Mouse (Mus musculus) MEL (cell line): ENCODE measurements at regions not wholly inside any gene's neighbourhood (a gene's known extent, or its start where the extent isn't known, plus 50 kb on each side); places are given as distances from the start of the nearest gene placed in this dataset.

Experiments used
- DNase-seq: peaks from one replicate; pipeline ENCODE4 v3.0.0; 2011; ENCODE audit warnings: low read depth, low spot score
- H3K27ac ChIP-seq: 2 replicates; pipeline ENCODE4 v1.5.1; 2012; ENCODE audit warnings: low read depth, mild to moderate bottlenecking, control low read depth, low read length, moderate library complexity; ENCODE audit not compliant: control insufficient read depth
- H3K27me3 ChIP-seq, 2 experiments: fragments of 150-350 bp in 1 of 2; sonication (generic) in 1 of 2; 2 replicates each; pipeline ENCODE4 v1.6.1; 2012; ENCODE audit warnings: low read length in 2 of 2, mild to moderate bottlenecking in 2 of 2, improper control_type of control experiment in 1 of 2, moderate library complexity in 1 of 2; ENCODE audit not compliant: insufficient read depth in 2 of 2, control insufficient read depth in 1 of 2
- H3K36me3 ChIP-seq, 2 experiments: 2 replicates each; pipeline ENCODE4 v1.6.1; 2012 to 2014; ENCODE audit warnings: low read length in 2 of 2, improper control_type of control experiment in 1 of 2, inconsistent platforms in 1 of 2, mild to moderate bottlenecking in 1 of 2; ENCODE audit not compliant: insufficient read depth in 2 of 2, control insufficient read depth in 1 of 2
- H3K4me1 ChIP-seq, 2 experiments: fragments of 150-350 bp in 1 of 2; sonication (generic) in 1 of 2; 2 replicates each; pipeline ENCODE4 v1.6.1; 2012; ENCODE audit warnings: low read length in 2 of 2, improper control_type of control experiment in 1 of 2, mild to moderate bottlenecking in 1 of 2; ENCODE audit not compliant: insufficient read depth in 2 of 2, control insufficient read depth in 1 of 2
- H3K4me3 ChIP-seq, 2 experiments: fragments of 150-350 bp in 1 of 2; sonication (generic) in 1 of 2; 2 replicates each; pipeline ENCODE4 v1.5.1; 2012; ENCODE audit warnings: low read depth in 2 of 2, low read length in 2 of 2, mild to moderate bottlenecking in 2 of 2, moderate library complexity in 2 of 2, control low read depth in 1 of 2, improper control_type of control experiment in 1 of 2; ENCODE audit not compliant: control insufficient read depth in 1 of 2, insufficient read depth in 1 of 2
- H3K79me2 ChIP-seq: 2 replicates; pipeline ENCODE4 v1.6.1; 2012; ENCODE audit warnings: mild to moderate bottlenecking, low read length, moderate library complexity; ENCODE audit not compliant: control insufficient read depth, poor library complexity, insufficient read depth
- H3K9ac ChIP-seq: 2 replicates; pipeline ENCODE4 v1.6.1; 2012; ENCODE audit warnings: low read depth, mild to moderate bottlenecking, control low read depth, low read length, moderate library complexity; ENCODE audit not compliant: control insufficient read depth, poor library complexity, severe bottlenecking
- H3K9me3 ChIP-seq: fragments of 150-350 bp; sonication (generic); replicated peaks from 2 replicates; pipeline ENCODE4 v1.6.1; 2012; ENCODE audit warnings: mild to moderate bottlenecking, low read length, improper control_type of control experiment, moderate library complexity; ENCODE audit not compliant: insufficient read depth
- E2F4 ChIP-seq: IDR thresholded peaks from 2 replicates; pipeline ENCODE4 v1.6.1; 2011; ENCODE audit warnings: low read depth, low read length, improper control_type of control experiment, borderline replicate concordance
- ELF1 ChIP-seq: IDR thresholded peaks from 2 replicates; pipeline ENCODE4 v1.6.1; 2014; ENCODE audit warnings: low read depth, mild to moderate bottlenecking, inconsistent platforms, low read length, improper control_type of control experiment, moderate library complexity
- EP300 ChIP-seq, 2 experiments: IDR thresholded peaks; 2 replicates each; pipeline ENCODE4 v1.6.1; 2011; ENCODE audit warnings: improper control_type of control experiment in 2 of 2, low read length in 2 of 2, low read depth in 1 of 2, mild to moderate bottlenecking in 1 of 2
- ETS1 ChIP-seq: IDR thresholded peaks from 2 replicates; pipeline ENCODE4 v1.6.1; 2012; ENCODE audit warnings: low read depth, mild to moderate bottlenecking, inconsistent platforms, low read length, improper control_type of control experiment, moderate library complexity
- GATA1 ChIP-seq: IDR thresholded peaks from 2 replicates; pipeline ENCODE4 v1.6.1; 2011; ENCODE audit warnings: low read depth, low read length, improper control_type of control experiment
- JUND ChIP-seq: IDR thresholded peaks from 2 replicates; pipeline ENCODE4 v1.6.1; 2011; ENCODE audit warnings: low read depth, mild to moderate bottlenecking, improper control_type of control experiment, low read length
- KAT2A ChIP-seq: conservative IDR thresholded peaks from 2 replicates; pipeline ENCODE4 v1.6.1; 2012; ENCODE audit warnings: low read depth, low read length, improper control_type of control experiment, inconsistent platforms
- MAX ChIP-seq: IDR thresholded peaks from 2 replicates; pipeline ENCODE4 v1.6.1; 2011; ENCODE audit warnings: low read length, improper control_type of control experiment
- MAZ ChIP-seq: IDR thresholded peaks from 2 replicates; pipeline ENCODE4 v1.6.1; 2012; ENCODE audit warnings: low read depth, mild to moderate bottlenecking, inconsistent platforms, low read length, improper control_type of control experiment
- MYB ChIP-seq: IDR thresholded peaks from 2 replicates; pipeline ENCODE4 v1.6.1; 2011; ENCODE audit warnings: mild to moderate bottlenecking, low read depth, low read length, improper control_type of control experiment
- MYC ChIP-seq: IDR thresholded peaks from 2 replicates; pipeline ENCODE4 v1.6.1; 2011; ENCODE audit warnings: low read depth, mild to moderate bottlenecking, low read length, improper control_type of control experiment, moderate library complexity
- NELFE ChIP-seq: IDR thresholded peaks from 2 replicates; pipeline ENCODE4 v1.6.1; 2011; ENCODE audit warnings: low read depth, low read length, improper control_type of control experiment
- POLR2AphosphoS5 ChIP-seq: IDR thresholded peaks from 2 replicates; pipeline ENCODE4 v1.6.1; 2012; ENCODE audit warnings: low read depth, borderline replicate concordance, mild to moderate bottlenecking, inconsistent platforms, low read length, moderate library complexity, mixed read lengths
- SIN3A ChIP-seq: IDR thresholded peaks from 2 replicates; pipeline ENCODE4 v1.6.1; 2012; ENCODE audit warnings: low read length, improper control_type of control experiment, inconsistent platforms
- SMC3 ChIP-seq: IDR thresholded peaks from 2 replicates; pipeline ENCODE4 v1.6.1; 2011; ENCODE audit warnings: low read depth, low read length, improper control_type of control experiment
- TBP ChIP-seq: IDR thresholded peaks from 2 replicates; pipeline ENCODE4 v1.8.0; 2011; ENCODE audit warnings: low read depth, low read length, improper control_type of control experiment
- TCF12 ChIP-seq: IDR thresholded peaks from 2 replicates; pipeline ENCODE4 v1.6.1; 2014; ENCODE audit warnings: low read depth, mild to moderate bottlenecking, inconsistent platforms, low read length, improper control_type of control experiment, moderate library complexity
- UBTF ChIP-seq: IDR thresholded peaks from 2 replicates; pipeline ENCODE4 v1.6.1; 2012; ENCODE audit warnings: low read depth, mild to moderate bottlenecking, inconsistent platforms, low read length, improper control_type of control experiment, moderate library complexity, borderline replicate concordance; ENCODE audit not compliant: insufficient read depth
- ZC3H11A ChIP-seq: IDR thresholded peaks from 2 replicates; pipeline ENCODE4 v1.6.1; 2012; ENCODE audit warnings: low read depth, mild to moderate bottlenecking, inconsistent platforms, low read length, improper control_type of control experiment
- ZKSCAN1 ChIP-seq: IDR thresholded peaks from 2 replicates; pipeline ENCODE4 v1.6.1; 2012; ENCODE audit warnings: low read depth, mild to moderate bottlenecking, inconsistent platforms, low read length, improper control_type of control experiment, moderate library complexity
- ZMIZ1 ChIP-seq: IDR thresholded peaks from 2 replicates; pipeline ENCODE4 v1.6.1; 2012; ENCODE audit warnings: low read depth, mild to moderate bottlenecking, inconsistent platforms, low read length, improper control_type of control experiment, moderate library complexity

- Histone ChIP-seq H3K27ac (no peak overlapping the region), H3K27me3 (no peaks in the 10 kb centered on the region), H3K4me3 (no peak overlapping the region)
- no peak for DNase-seq
- TF ChIP-seq KAT2A = no peak
- TF ChIP-seq, all 39 proteins: peak for 0
- no peaks in the 10 kb centered on the region for H3K79me2 ChIP-seq
- H3K4me1 ChIP-seq = no peaks in the 10 kb centered on the region
- no peaks in the 10 kb centered on the region for H3K9me3 ChIP-seq
- H3K9ac ChIP-seq = no peak overlapping the region
- no peaks in the 10 kb centered on the region for H3K36me3 ChIP-seq
These were observed 302.1 kb upstream of the Adgrl2 start for GRCm38 (mm10) chr3:149292459-149292858.

- DNase-seq = no peak
These were observed 301.1 kb upstream of the Adgrl2 start for GRCm38 (mm10) chr3:149291473-149291872.

GRCm38 (mm10) chr3:149290228-149290627, 299.9 kb upstream of the Adgrl2 start:
- no peak overlapping the region for H3K9ac ChIP-seq
- no peaks in the 10 kb centered on the region for H3K4me1 ChIP-seq
- H3K36me3 ChIP-seq = no peaks in the 10 kb centered on the region
- DNase-seq = no peak
- H3K9me3 ChIP-seq = no peaks in the 10 kb centered on the region
- H3K27me3 ChIP-seq = no peaks in the 10 kb centered on the region
- no peak overlapping the region for H3K27ac ChIP-seq
- TF ChIP-seq MYB (no peak), TBP (no peak), SMC3 (no peak), UBTF (no peak), JUND (no peak), GATA1 (no peak), NELFE (no peak)
- H3K79me2 ChIP-seq = no peaks in the 10 kb centered on the region
- no peak overlapping the region for H3K4me3 ChIP-seq

More at GRCm38 (mm10) chr3:149291473-149291872, 301.1 kb upstream of the Adgrl2 start:
- Histone ChIP-seq H3K79me2 (no peaks in the 10 kb centered on the region), H3K9me3 (no peaks in the 10 kb centered on the region), H3K36me3 (no peaks in the 10 kb centered on the region), H3K4me3 (no peak overlapping the region), H3K27me3 (no peaks in the 10 kb centered on the region), H3K27ac (no peak overlapping the region), H3K4me1 (no peaks in the 10 kb centered on the region), H3K9ac (no peak overlapping the region)
- no peak for TF ChIP-seq ZKSCAN1
- no peak for TF ChIP-seq ETS1
- TF ChIP-seq UBTF = no peak
- no peak for TF ChIP-seq ELF1
- TF ChIP-seq MAZ = no peak
- TF ChIP-seq POLR2AphosphoS5 = no peak
- no peak for TF ChIP-seq SIN3A
- no peak for TF ChIP-seq GATA1
- no peak for TF ChIP-seq TCF12
- TF ChIP-seq TBP = no peak
- no peak for TF ChIP-seq MYB
- no peak for TF ChIP-seq MAX
- TF ChIP-seq ZC3H11A = no peak
- TF ChIP-seq SMC3 = no peak
- no peak for TF ChIP-seq E2F4
- TF ChIP-seq EP300 (IDR thresholded peaks at IDR 0.05; ENCODE audit: low read depth in 1 of 2, low read length in 2 of 2) = no peak
- TF ChIP-seq MYC = no peak
- TF ChIP-seq ZMIZ1 = no peak
